Mouse (Mus musculus) midbrain, embryonic 13.5 days (tissue): ENCODE results near the gene 2610021A01Rik. TPM values are rescaled to one million over a fixed set of nuclear protein-coding genes. Genes with fewer than 3 reads are reported as not detected.
"Not testable (repeated sequence)": the region's sequence is repeated elsewhere in the genome, so short reads cannot be mapped to it uniquely, and the experiment has no call there.

Experiments used
- ATAC-seq: fragments of 200-750 bp; cut with Nextera tagmentation; 2 replicates; pipeline ENCODE4 v1.8.0; 2017; ENCODE audit warnings: mild to moderate bottlenecking, moderate TSS enrichment, moderate library complexity
- H3K27ac ChIP-seq: fragments of 300-500 bp; sonication (generic); 2 replicates; pipeline ENCODE4 v1.5.1; 2015; ENCODE audit warnings: inconsistent platforms, mild to moderate bottlenecking, moderate library complexity
- H3K27me3 ChIP-seq: fragments of 300-500 bp; sonication (generic); 2 replicates; pipeline ENCODE4 v1.6.1; 2015; ENCODE audit warnings: mild to moderate bottlenecking, inconsistent platforms
- H3K36me3 ChIP-seq: fragments of 300-500 bp; sonication (generic); 2 replicates; pipeline ENCODE4 v1.6.1; 2015; ENCODE audit warnings: mild to moderate bottlenecking, inconsistent platforms
- H3K4me1 ChIP-seq: fragments of 300-500 bp; sonication (generic); replicated peaks from 2 replicates; pipeline ENCODE4 v1.6.1; 2015; ENCODE audit warnings: inconsistent platforms
- H3K4me2 ChIP-seq: fragments of 300-500 bp; sonication (generic); replicated peaks from 2 replicates; pipeline ENCODE4 v1.6.1; 2015; ENCODE audit warnings: moderate library complexity, mild to moderate bottlenecking, inconsistent platforms
- H3K4me3 ChIP-seq: fragments of 300-500 bp; sonication (generic); replicated peaks from 2 replicates; pipeline ENCODE4 v1.5.1; 2015; ENCODE audit warnings: mild to moderate bottlenecking, inconsistent platforms
- H3K9ac ChIP-seq: fragments of 300-500 bp; sonication (generic); replicated peaks from 2 replicates; pipeline ENCODE4 v1.6.1; 2015; ENCODE audit warnings: mild to moderate bottlenecking, inconsistent platforms
- H3K9me3 ChIP-seq: fragments of 300-500 bp; sonication (generic); 2 replicates; pipeline ENCODE4 v1.6.1; 2016; ENCODE audit warnings: mild to moderate bottlenecking, inconsistent platforms
- WGBS: fragments of 180-500 bp; shearing (Covaris S2); methylation state at CpG from one replicate; pipeline ENCODE4 v1.1.7; 2015; 5-methylcytosine and 5-hydroxymethylcytosine counted together
- polyA plus RNA-seq: library from polyadenylated mRNA; unstranded; fragments of >200 nt; fragmentation: Nextera tagmentation; extraction: Ambion mirVana; gene quantifications from 2 replicates; pipeline ENCODE4 v1.2.1, GENCODE M21; 2015

2610021A01Rik gene
- 16.5 and 17.2 TPM in 2 replicates for polyA plus RNA-seq

- H3K4me2 ChIP-seq, result peak within 1 kb of the TSS; percentile 76
- no peaks in the 10 kb centered on the region for H3K27me3 ChIP-seq
- H3K27ac ChIP-seq, result peak within 1 kb of the TSS; percentile 52; the same call in 1 of the 2 replicates
- H3K4me3 ChIP-seq, result peak within 1 kb of the TSS; percentile 71
- peaks cover 18% of the 10 kb centered on the region for H3K4me1 ChIP-seq
- peaks cover 7% of the 10 kb centered on the region; the same call in 1 of the 2 replicates for H3K36me3 ChIP-seq
- peak; percentile 99 for ATAC-seq
- WGBS, result under 1% methylated on average over 41 of the region's 41 CpGs
- peak within 1 kb of the TSS; percentile 73 for H3K9ac ChIP-seq
- H3K9me3 ChIP-seq, result no peaks in the 10 kb centered on the region
These were observed at the start of gene 2610021A01Rik for GRCm38 (mm10) chr7:41599034-41599813. Gene 2610021A01Rik, plus strand, starts transcription at chr7:41599230.

GRCm38 (mm10) chr7:41560681-41561080 lies 38.3 kb upstream of the 2610021A01Rik start:
- no peak for ATAC-seq
- 74% methylated on average over 8 of the region's 8 CpGs for WGBS
- Histone ChIP-seq H3K36me3 (no peaks in the 10 kb centered on the region), H3K27me3 (no peaks in the 10 kb centered on the region), H3K9me3 (peaks cover 21% of the 10 kb centered on the region), H3K27ac (no peak overlapping the region), H3K4me3 (no peak overlapping the region), H3K4me1 (no peaks in the 10 kb centered on the region), H3K9ac (no peak overlapping the region), H3K4me2 (no peak overlapping the region)

DNA sequence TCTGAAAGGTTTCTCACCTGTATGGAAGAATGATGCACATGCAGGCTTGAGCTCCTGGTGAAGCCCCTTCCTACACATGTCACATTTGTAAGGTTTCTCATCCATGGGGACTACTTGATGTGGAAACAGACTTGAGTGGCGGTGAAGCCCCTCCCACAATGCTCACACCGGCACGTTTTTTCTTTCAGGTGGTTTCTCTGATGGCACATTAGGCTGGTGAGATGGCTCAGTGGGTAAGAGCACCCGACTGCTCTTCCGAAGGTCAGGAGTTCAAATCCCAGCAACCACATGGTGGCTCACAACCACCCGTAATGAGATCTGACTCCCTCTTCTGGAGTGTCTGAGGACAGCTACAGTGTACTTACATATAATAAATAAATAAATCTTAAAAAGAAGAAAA lies 25.5 kb upstream of the 2610021A01Rik start, which contains the start of gene Gm6871:
Gm6871 (minus strand) TSS at position 101 of the 400 bp plus-strand sequence.
- not testable (repeated sequence) for H3K4me2 ChIP-seq, H3K27me3 ChIP-seq, H3K27ac ChIP-seq, H3K4me3 ChIP-seq, H3K36me3 ChIP-seq, H3K4me1 ChIP-seq, H3K9ac ChIP-seq, ATAC-seq
- H3K9me3 ChIP-seq, result peaks cover 10% of the 10 kb centered on the region
- 90% methylated on average over 6 of the region's 6 CpGs for WGBS

DNA sequence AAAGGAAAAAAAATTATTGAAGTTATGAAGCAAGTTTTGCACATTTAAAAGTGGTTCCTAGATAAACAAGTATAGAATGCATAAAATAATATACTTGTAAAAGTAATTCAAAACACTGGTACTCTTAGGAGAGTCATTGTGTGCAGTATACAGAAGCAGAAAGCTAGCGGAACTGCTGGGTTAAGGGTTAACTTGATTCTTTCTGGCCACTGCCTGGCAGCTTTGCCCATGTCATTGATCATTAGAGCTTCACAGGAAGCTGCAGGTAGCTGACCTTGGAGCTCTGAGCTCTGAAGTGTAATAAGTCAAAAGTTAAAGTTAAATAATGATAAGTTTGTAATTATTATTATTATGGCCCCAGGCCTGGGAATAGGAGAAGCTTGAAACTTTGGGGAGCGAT lies 21.1 kb upstream of the 2610021A01Rik start:
- no peaks in the 10 kb centered on the region for H3K36me3 ChIP-seq
- 97% methylated on average over 2 of the region's 2 CpGs for WGBS
- no peak for ATAC-seq
- no peaks in the 10 kb centered on the region for H3K4me1 ChIP-seq
- H3K4me3 ChIP-seq, result no peak overlapping the region
- H3K27me3 ChIP-seq, result no peaks in the 10 kb centered on the region
- no peak overlapping the region for H3K4me2 ChIP-seq
- H3K9ac ChIP-seq, result no peak overlapping the region
- H3K27ac ChIP-seq, result no peak overlapping the region
- H3K9me3 ChIP-seq, result peaks cover 8% of the 10 kb centered on the region; the same call in 1 of the 2 replicates

- H3K4me2 ChIP-seq, result no peak overlapping the region
- no peaks in the 10 kb centered on the region for H3K36me3 ChIP-seq
- H3K4me3 ChIP-seq, result no peak overlapping the region
These were observed 17.0 kb upstream of the 2610021A01Rik start for GRCm38 (mm10) chr7:41582028-41582427.

DNA sequence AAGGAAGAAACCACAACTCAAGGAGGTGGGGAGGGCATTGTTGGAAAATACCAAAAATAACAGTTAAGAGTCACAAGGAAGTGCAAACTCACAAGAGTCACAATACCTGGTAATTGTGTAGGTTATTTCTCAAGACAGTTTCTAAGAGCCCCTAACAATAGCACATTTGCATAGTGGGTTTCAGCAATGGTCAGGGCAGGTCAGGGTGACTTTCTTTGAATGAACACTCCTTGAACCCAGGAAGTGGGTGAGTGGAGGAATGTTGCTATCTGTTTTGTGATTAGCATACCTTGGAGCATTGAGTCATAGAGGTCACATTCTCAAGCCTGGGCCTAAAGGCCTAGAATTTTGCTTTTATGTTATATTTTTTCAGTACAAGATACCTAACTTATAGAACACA lies 11.2 kb upstream of the 2610021A01Rik start:
- H3K9me3 ChIP-seq, H3K9ac ChIP-seq, H3K4me1 ChIP-seq, H3K4me3 ChIP-seq, H3K27me3 ChIP-seq, ATAC-seq, H3K36me3 ChIP-seq, H3K27ac ChIP-seq, H3K4me2 ChIP-seq: not testable (repeated sequence)

More at GRCm38 (mm10) chr7:41582028-41582427, 17.0 kb upstream of the 2610021A01Rik start:
- no peak for ATAC-seq
- no peak overlapping the region for H3K9ac ChIP-seq
- H3K9me3 ChIP-seq, result peaks cover 3% of the 10 kb centered on the region; the same call in 1 of the 2 replicates
- no peaks in the 10 kb centered on the region for H3K27me3 ChIP-seq
- H3K27ac ChIP-seq, result no peak overlapping the region
- H3K4me1 ChIP-seq, result no peaks in the 10 kb centered on the region

- 50% methylated on average over 5 of the region's 5 CpGs for WGBS
- Histone ChIP-seq H3K9me3 (no peaks in the 10 kb centered on the region), H3K4me1 (peaks cover 18% of the 10 kb centered on the region), H3K4me3 (peak overlapping the region; percentile 71), H3K4me2 (peak overlapping the region; percentile 76), H3K9ac (peak overlapping the region; percentile 54; the same call in 1 of the 2 replicates), H3K27ac (0 out of 2 replicates have a peak overlapping the region, but pooled peaks have one; percentile 37), H3K27me3 (no peaks in the 10 kb centered on the region), H3K36me3 (peaks cover 7% of the 10 kb centered on the region; the same call in 1 of the 2 replicates)
- peak; percentile 40 for ATAC-seq
These were observed 415 bp upstream of the 2610021A01Rik start for GRCm38 (mm10) chr7:41598615-41599014.

DNA sequence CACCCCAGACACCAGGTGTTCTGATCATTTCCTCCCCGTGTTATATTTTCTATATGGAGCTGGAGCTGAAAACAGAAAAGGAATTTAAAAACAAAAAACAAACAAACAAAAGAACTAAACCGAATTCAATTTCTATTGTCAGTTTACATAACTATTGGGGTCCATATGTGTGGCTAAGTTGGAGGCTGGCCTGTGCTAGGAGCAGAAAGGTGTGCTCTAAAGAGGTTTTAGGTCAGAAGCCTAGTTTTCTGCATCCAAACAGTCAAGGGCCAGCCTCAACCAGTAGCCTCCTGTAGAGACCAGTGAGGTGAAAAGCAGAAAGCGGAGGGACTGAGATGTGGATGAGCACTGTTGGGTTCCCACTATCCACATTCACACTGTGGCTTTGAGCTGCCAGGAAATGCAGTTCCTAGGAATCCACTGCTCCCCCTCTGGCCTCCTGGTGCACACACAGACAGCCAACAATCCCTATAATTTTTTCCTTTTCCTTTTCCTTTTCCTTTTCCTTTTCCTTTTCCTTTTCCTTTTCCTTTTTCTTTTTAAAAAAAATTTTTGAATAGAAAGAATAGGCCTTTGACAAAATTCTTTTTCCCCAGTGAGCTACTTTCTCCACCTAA lies 1.0 kb downstream of the 2610021A01Rik start:
- Histone ChIP-seq H3K9ac (peak overlapping the region; percentile 73), H3K4me1 (peaks cover 18% of the 10 kb centered on the region), H3K4me2 (peak overlapping the region; percentile 76), H3K9me3 (no peaks in the 10 kb centered on the region), H3K4me3 (peak overlapping the region; percentile 71), H3K27ac (no peak overlapping the region), H3K27me3 (no peaks in the 10 kb centered on the region), H3K36me3 (peaks cover 12% of the 10 kb centered on the region; the same call in 1 of the 2 replicates)
- 20% methylated on average over 3 of the region's 3 CpGs for WGBS
- ATAC-seq, result no peak

- no peak for ATAC-seq
- Histone ChIP-seq H3K9ac (no peak overlapping the region), H3K9me3 (peaks cover 6% of the 10 kb centered on the region), H3K27ac (no peak overlapping the region), H3K36me3 (peaks cover 48% of the 10 kb centered on the region), H3K4me2 (no peak overlapping the region), H3K4me3 (no peak overlapping the region), H3K4me1 (no peaks in the 10 kb centered on the region), H3K27me3 (no peaks in the 10 kb centered on the region)
- 89% methylated on average over 3 of the region's 3 CpGs for WGBS
These were observed 12.6 kb downstream of the 2610021A01Rik start for GRCm38 (mm10) chr7:41611654-41612053.

- ATAC-seq, H3K9ac ChIP-seq, H3K4me2 ChIP-seq, H3K27me3 ChIP-seq, H3K9me3 ChIP-seq, H3K4me3 ChIP-seq, H3K27ac ChIP-seq, H3K4me1 ChIP-seq: not testable (repeated sequence)
- WGBS, result 95% methylated on average over 1 of the region's 1 CpGs
- H3K36me3 ChIP-seq, result peaks cover 46% of the 10 kb centered on the region
These were observed 17.2 kb downstream of the 2610021A01Rik start for GRCm38 (mm10) chr7:41616241-41616640.

DNA sequence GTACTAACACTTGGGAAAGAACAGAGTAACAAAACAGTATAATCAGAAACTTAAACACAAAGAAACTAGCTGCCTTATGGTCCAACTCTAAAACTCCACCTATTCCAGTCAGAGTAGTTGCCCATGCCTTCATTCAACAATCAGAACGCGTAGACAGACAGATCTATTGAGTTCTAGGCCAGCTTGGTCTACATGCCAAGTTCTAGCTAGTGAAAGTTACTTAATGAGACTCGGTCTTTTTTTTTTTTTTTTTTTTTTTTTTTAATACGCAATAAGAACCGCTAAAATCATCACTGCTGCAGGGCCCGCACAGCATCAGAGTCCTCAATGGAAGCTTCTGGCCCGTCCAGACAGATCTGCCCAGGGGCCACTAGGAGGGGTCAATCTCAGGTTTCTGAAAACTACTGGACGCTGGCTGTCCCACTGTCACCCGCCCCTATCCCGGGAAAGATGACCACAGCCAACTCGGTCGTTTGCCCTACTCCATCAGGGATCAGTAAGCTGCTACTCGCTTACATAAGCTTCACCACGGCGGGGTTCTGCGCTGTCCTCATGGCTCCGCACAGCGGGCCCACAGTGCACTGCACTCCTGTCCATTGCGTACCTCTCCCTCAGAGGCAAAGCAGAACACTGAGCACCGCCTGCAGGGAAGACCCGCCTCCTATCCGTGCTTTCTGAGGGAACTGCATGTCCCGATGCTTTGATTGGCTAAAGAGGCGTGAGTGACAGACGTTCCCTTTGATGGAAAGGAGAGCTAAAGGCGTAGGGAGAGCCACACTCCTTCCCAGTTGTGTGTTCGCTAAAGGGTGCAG lies 33.6 kb downstream of the 2610021A01Rik start, which contains the start of gene Zfp788:
Zfp788 (plus strand) TSS at position 795 of the 812 bp plus-strand sequence.
- Histone ChIP-seq H3K4me1 (peaks cover 7% of the 10 kb centered on the region), H3K9me3 (peaks cover 9% of the 10 kb centered on the region), H3K4me3 (peak within 1 kb of the TSS; percentile 64), H3K27me3 (no peaks in the 10 kb centered on the region), H3K36me3 (peaks cover 33% of the 10 kb centered on the region), H3K9ac (peak within 1 kb of the TSS; percentile 80), H3K27ac (peak within 1 kb of the TSS; percentile 98), H3K4me2 (peak within 1 kb of the TSS; percentile 71)
- WGBS, result 1% methylated on average over 27 of the region's 27 CpGs
- peak; percentile 96 for ATAC-seq
